Mouse (Mus musculus): ENCODE results near the gene Renbp. TPM values are rescaled to one million over a fixed set of nuclear protein-coding genes. Genes with fewer than 3 reads are reported as not detected.

Renbp gene
- total RNA-seq, 1 experiment from 2014 or later: 6.5 TPM

- ATAC-seq (ENCODE audit: extremely low read depth, insufficient number of reproducible peaks, low FRiP score, poor library complexity, severe bottlenecking): no peak
Measured at GRCm38 (mm10) chrX:73875881-73876280, 54.8 kb downstream of the Renbp start.

Other genes starting within 250 kb of the Renbp start
- 173 and 191 TPM in 2 replicates for gene Bcap31, start 214.7 kb downstream of the Renbp start, total RNA-seq (2017)
- gene Abcd1, start 214.3 kb downstream of the Renbp start, total RNA-seq (2017): 29.6 and 31.7 TPM in 2 replicates
- gene Plxnb3, start 173.8 kb downstream of the Renbp start, total RNA-seq (2017): 0.61 and 1.3 TPM in 2 replicates
- gene Srpk3, start 156.4 kb downstream of the Renbp start, total RNA-seq (2017): 117 and 120 TPM in 2 replicates
- 138 and 153 TPM in 2 replicates for gene Idh3g, start 144.0 kb downstream of the Renbp start, total RNA-seq (2017)
- gene Ssr4, start 143.8 kb downstream of the Renbp start, total RNA-seq (2017): 73.1 and 84.8 TPM in 2 replicates
- 0.61 and 0.93 TPM in 2 replicates for gene Pdzd4, start 105.9 kb downstream of the Renbp start, total RNA-seq (2017)
- 2.4 and 2.6 TPM in 2 replicates for gene Avpr2, start 38.7 kb downstream of the Renbp start, total RNA-seq (2017)
- gene L1cam, start 34.7 kb downstream of the Renbp start, total RNA-seq (2017): 20.3 and 22.2 TPM in 2 replicates
- gene Arhgap4, start 9.0 kb downstream of the Renbp start, total RNA-seq (2017): 358 and 362 TPM in 2 replicates
- gene Naa10, start 8.9 kb downstream of the Renbp start, total RNA-seq (2017): 46.7 TPM in 2 replicates
- gene Hcfc1, start 35.5 kb upstream of the Renbp start, total RNA-seq (2017): 41.7 and 41.9 TPM in 2 replicates
- 78.7 and 79.5 TPM in 2 replicates for gene Irak1, start 93.1 kb upstream of the Renbp start, total RNA-seq (2017)
- gene Opn1mw, start 196.6 kb upstream of the Renbp start, total RNA-seq (2017): not detected in 2 replicates
- gene Mecp2, start 204.5 kb upstream of the Renbp start, total RNA-seq (2017): 27.6 and 28.6 TPM in 2 replicates
- not detected in 2 replicates for gene Tex28, start 237.0 kb upstream of the Renbp start, total RNA-seq (2017)
- 0.35 and 0.49 TPM in 2 replicates for gene Tktl1, start 246.4 kb upstream of the Renbp start, total RNA-seq (2017)